Mouse (Mus musculus) stomach, embryonic 15.5 days (tissue): ENCODE data around the gene Yipf3. TPM values are rescaled to one million over a fixed set of nuclear protein-coding genes. Genes with fewer than 3 reads are reported as not detected.

Experiments
- ATAC-seq: fragments of 200-750 bp; cut with Nextera tagmentation; 2 replicates; pipeline ENCODE4 v1.8.0; 2017; ENCODE audit warnings: low read depth, moderate number of reproducible peaks, moderate TSS enrichment; ENCODE audit not compliant: insufficient read depth, low FRiP score
- H3K27ac ChIP-seq: fragments of 300-500 bp; sonication (generic); 2 replicates; pipeline ENCODE4 v1.5.1; 2015; ENCODE audit warnings: mild to moderate bottlenecking, inconsistent platforms
- H3K27me3 ChIP-seq: fragments of 300-500 bp; sonication (generic); replicated peaks from 2 replicates; pipeline ENCODE4 v1.6.1; 2015; ENCODE audit warnings: inconsistent platforms
- H3K36me3 ChIP-seq: fragments of 300-500 bp; sonication (generic); 2 replicates; pipeline ENCODE4 v1.6.1; 2015; ENCODE audit warnings: inconsistent platforms
- H3K4me1 ChIP-seq: fragments of 300-500 bp; sonication (generic); 2 replicates; pipeline ENCODE4 v1.6.1; 2015; ENCODE audit warnings: inconsistent platforms
- H3K4me2 ChIP-seq: fragments of 300-500 bp; sonication (generic); 2 replicates; pipeline ENCODE4 v1.6.1; 2015; ENCODE audit warnings: mild to moderate bottlenecking, inconsistent platforms
- H3K4me3 ChIP-seq: fragments of 300-500 bp; sonication (generic); replicated peaks from 2 replicates; pipeline ENCODE4 v1.5.1; 2015; ENCODE audit warnings: inconsistent platforms
- H3K9ac ChIP-seq: fragments of 300-500 bp; sonication (generic); 2 replicates; pipeline ENCODE4 v1.6.1; 2015; ENCODE audit warnings: inconsistent platforms
- H3K9me3 ChIP-seq: fragments of 300-500 bp; sonication (generic); 2 replicates; pipeline ENCODE4 v1.6.1; 2016; ENCODE audit warnings: inconsistent platforms
- WGBS: fragments of 180-500 bp; shearing (Covaris S2); methylation state at CpG from one replicate; pipeline ENCODE4 v1.1.7; 2015; 5-methylcytosine and 5-hydroxymethylcytosine counted together
- polyA plus RNA-seq: library from polyadenylated mRNA; unstranded; fragments of >200 nt; fragmentation: Nextera tagmentation; extraction: Ambion mirVana; gene quantifications from 2 replicates; pipeline ENCODE4 v1.2.1, GENCODE M21; 2015

Yipf3 gene
- polyA plus RNA-seq, 1 experiment from 2014 or later, result 104 TPM

DNA sequence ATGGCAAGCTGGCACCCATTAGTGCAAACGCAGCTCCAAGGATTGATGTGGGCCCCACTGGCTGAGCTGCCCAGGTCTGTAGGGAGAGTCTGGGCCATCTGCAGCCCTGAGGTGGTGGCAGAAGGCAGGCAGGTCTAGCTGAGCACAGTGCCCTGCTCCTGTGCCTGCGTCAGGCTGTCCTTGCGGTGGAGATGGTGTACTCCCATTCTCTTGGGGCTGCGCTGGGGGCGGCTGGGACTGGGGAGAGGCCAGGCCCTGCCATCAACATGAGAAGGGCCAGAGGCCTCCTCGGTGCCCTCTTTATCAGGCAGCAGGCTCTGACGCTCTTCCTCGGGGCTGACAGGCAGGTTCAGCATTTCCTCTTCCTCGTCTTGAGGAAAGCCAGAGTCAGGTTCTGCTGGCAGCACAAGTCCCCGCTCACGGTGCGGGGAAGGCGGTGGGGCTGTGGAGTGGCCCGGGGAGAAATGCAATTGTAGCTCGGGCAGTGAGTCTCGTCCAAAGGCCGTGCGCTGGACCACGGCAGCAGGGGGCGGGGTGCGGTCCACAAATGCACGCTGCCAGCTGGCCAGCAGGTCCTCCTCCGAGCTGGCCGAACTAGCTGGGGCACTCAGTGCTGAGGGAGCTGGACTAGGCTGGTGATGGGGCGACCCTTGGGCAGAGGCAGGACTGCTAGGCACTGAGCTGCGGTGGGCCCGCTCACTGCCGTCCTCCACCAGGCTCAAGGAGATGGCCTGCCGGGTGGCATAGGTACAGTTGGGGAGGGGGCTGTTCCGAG lies 10.6 kb downstream of the Yipf3 start:
- H3K9ac ChIP-seq, result no peak overlapping the region
- H3K27ac ChIP-seq, result no peak overlapping the region
- 84% methylated on average over 30 of the region's 30 CpGs for WGBS
- no peak overlapping the region for H3K4me2 ChIP-seq
- H3K4me1 ChIP-seq, result peaks cover 6% of the 10 kb centered on the region
- H3K9me3 ChIP-seq, result no peaks in the 10 kb centered on the region
- peaks cover 63% of the 10 kb centered on the region for H3K36me3 ChIP-seq
- ATAC-seq, result no peak
- H3K4me3 ChIP-seq, result no peak overlapping the region
- peaks cover 15% of the 10 kb centered on the region for H3K27me3 ChIP-seq

DNA sequence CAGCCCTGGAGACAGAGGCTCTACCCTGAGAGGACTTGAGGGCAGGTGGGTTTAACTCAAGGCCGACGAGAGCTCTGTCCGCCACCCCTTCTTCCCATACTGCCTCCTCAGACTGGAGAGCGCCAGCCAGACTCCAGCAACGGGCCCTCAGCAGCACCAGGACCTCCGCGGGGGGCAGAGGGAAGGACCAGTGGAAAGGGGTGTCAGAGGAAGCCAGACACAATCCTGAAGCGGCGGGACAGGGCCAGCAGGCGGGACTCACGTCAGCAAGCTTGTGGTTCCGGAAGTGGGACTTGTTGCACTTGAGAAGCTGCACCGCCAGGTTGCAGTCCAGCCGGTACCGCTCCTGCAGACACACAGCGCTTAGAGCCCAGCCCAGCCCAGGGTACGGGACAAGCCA lies 11.8 kb downstream of the Yipf3 start:
- H3K9ac ChIP-seq, result no peak overlapping the region
- no peak overlapping the region for H3K4me3 ChIP-seq
- no peak for ATAC-seq
- H3K4me1 ChIP-seq, result no peaks in the 10 kb centered on the region
- H3K4me2 ChIP-seq, result no peak overlapping the region
- peaks cover 8% of the 10 kb centered on the region for H3K27me3 ChIP-seq
- H3K36me3 ChIP-seq, result peaks cover 72% of the 10 kb centered on the region
- WGBS, result 86% methylated on average over 17 of the region's 17 CpGs
- no peaks in the 10 kb centered on the region for H3K9me3 ChIP-seq
- no peak overlapping the region for H3K27ac ChIP-seq

GRCm38 (mm10) chr17:46262201-46262694 lies 14.4 kb downstream of the Yipf3 start:
- H3K4me2 ChIP-seq, result no peak overlapping the region
- 0 out of 2 replicates have a peak, but pooled peaks cover 9% of the 10 kb centered on the region for H3K4me1 ChIP-seq
- no peaks in the 10 kb centered on the region for H3K9me3 ChIP-seq
- H3K27me3 ChIP-seq, result no peaks in the 10 kb centered on the region
- H3K36me3 ChIP-seq, result peaks cover 63% of the 10 kb centered on the region
- ATAC-seq, result no peak
- no peak overlapping the region for H3K9ac ChIP-seq
- 87% methylated on average over 5 of the region's 5 CpGs for WGBS
- H3K4me3 ChIP-seq, result no peak overlapping the region
- no peak overlapping the region for H3K27ac ChIP-seq

DNA sequence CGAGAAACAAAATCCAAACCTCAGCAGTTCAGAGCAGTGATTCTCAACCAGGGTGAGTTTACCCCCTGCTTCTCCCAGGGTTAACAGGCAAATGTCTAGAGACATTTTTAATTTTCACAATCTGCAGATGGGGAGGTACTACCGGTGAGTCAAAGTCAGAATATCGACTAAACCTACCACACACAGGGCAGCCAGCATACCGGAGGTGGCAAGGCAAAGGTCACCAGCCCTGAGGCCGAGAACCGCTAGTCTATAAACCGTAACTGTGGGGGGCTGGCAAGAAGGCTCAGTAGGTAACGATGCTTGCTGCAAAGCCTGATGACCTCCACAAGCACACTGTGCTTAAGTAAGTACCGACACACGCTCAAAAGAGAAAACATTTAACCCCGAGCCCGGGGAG lies 17.6 kb downstream of the Yipf3 start:
- Histone ChIP-seq H3K27me3 (no peaks in the 10 kb centered on the region), H3K9ac (no peak overlapping the region), H3K36me3 (peaks cover 39% of the 10 kb centered on the region), H3K4me3 (no peak overlapping the region), H3K27ac (no peak overlapping the region; the same call in 1 of the 2 replicates), H3K4me2 (no peak overlapping the region), H3K4me1 (peaks cover 21% of the 10 kb centered on the region), H3K9me3 (no peaks in the 10 kb centered on the region)
- 87% methylated on average over 12 of the region's 12 CpGs for WGBS
- no peak for ATAC-seq

GRCm38 (mm10) chr17:46265918-46266618 lies 18.2 kb downstream of the Yipf3 start:
- Histone ChIP-seq H3K4me1 (peaks cover 22% of the 10 kb centered on the region), H3K4me2 (no peak overlapping the region), H3K27ac (peak overlapping the region; percentile 70; the same call in 1 of the 2 replicates), H3K36me3 (peaks cover 37% of the 10 kb centered on the region), H3K4me3 (no peak overlapping the region), H3K9me3 (no peaks in the 10 kb centered on the region), H3K27me3 (no peaks in the 10 kb centered on the region), H3K9ac (no peak overlapping the region)
- 25% methylated on average over 14 of the region's 14 CpGs for WGBS
- ATAC-seq, result peak; percentile 62

- Histone ChIP-seq H3K9ac (no peak overlapping the region), H3K4me3 (no peak overlapping the region), H3K27ac (peak overlapping the region; percentile 70), H3K4me1 (peaks cover 22% of the 10 kb centered on the region), H3K4me2 (no peak overlapping the region), H3K9me3 (no peaks in the 10 kb centered on the region), H3K36me3 (peaks cover 35% of the 10 kb centered on the region), H3K27me3 (no peaks in the 10 kb centered on the region)
- whole genome bisulfite sequencing, result 49% methylated on average over 6 of the region's 6 CpGs
- ATAC-seq, result no peak
Measured at GRCm38 (mm10) chr17:46266986-46267385, 19.1 kb downstream of the Yipf3 start.

- Histone ChIP-seq H3K36me3 (peaks cover 31% of the 10 kb centered on the region), H3K9ac (no peak overlapping the region), H3K27me3 (no peaks in the 10 kb centered on the region), H3K4me3 (no peak overlapping the region), H3K4me2 (no peak overlapping the region), H3K9me3 (no peaks in the 10 kb centered on the region), H3K27ac (no peak overlapping the region), H3K4me1 (peaks cover 22% of the 10 kb centered on the region)
- no peak for ATAC-seq
- WGBS, result 79% methylated on average over 7 of the region's 7 CpGs
Measured at GRCm38 (mm10) chr17:46267511-46267910, 19.6 kb downstream of the Yipf3 start.

DNA sequence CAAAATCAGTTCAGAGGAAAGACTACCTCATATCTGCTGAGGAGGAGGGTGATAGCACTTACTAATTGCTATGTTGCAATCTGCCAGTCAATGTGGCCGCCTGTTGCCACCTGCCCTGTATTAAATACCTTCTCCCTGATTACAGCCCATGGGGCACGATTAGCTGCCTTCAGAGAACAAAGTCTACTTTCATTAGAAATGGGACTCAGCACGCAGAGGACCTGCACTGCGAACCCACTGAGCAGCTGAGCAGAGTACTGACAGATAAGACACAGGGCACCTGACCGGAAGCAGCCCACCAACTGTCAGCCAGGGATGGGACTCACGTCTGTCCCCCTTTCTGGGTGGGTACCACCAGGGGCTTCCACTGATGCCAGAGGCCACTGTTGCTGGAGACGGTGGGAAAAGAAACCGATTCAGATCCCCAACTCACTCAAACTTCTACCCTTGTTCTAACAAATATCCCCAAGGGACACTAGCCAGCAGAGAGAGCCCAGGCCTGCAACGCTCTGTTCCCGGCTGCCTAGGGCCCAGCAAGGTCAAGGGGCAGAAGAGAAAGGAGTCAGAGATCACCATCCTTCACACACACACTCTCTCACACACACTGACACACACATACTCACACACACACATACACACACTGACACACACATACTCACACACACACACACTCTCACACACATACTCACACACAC lies 20.3 kb downstream of the Yipf3 start:
- H3K9me3 ChIP-seq, result no peaks in the 10 kb centered on the region
- peaks cover 24% of the 10 kb centered on the region for H3K36me3 ChIP-seq
- H3K27me3 ChIP-seq, result no peaks in the 10 kb centered on the region
- H3K9ac ChIP-seq, result no peak overlapping the region
- peaks cover 22% of the 10 kb centered on the region for H3K4me1 ChIP-seq
- 0 out of 2 replicates have a peak overlapping the region, but pooled peaks have one; percentile 6 for H3K27ac ChIP-seq
- WGBS, result 65% methylated on average over 10 of the region's 10 CpGs
- no peak; the same call in 1 of the 2 replicates for ATAC-seq
- no peak overlapping the region for H3K4me2 ChIP-seq
- no peak overlapping the region for H3K4me3 ChIP-seq

GRCm38 (mm10) chr17:46269771-46270534 lies 22.1 kb downstream of the Yipf3 start:
- H3K4me2 ChIP-seq, result no peak overlapping the region
- peaks cover 20% of the 10 kb centered on the region; the same call in 1 of the 2 replicates for H3K36me3 ChIP-seq
- ATAC-seq, result no peak
- peak overlapping the region; percentile 48 for H3K27ac ChIP-seq
- peaks cover 22% of the 10 kb centered on the region for H3K4me1 ChIP-seq
- WGBS, result 67% methylated on average over 19 of the region's 19 CpGs
- H3K9ac ChIP-seq, result no peak overlapping the region
- H3K27me3 ChIP-seq, result no peaks in the 10 kb centered on the region
- no peak overlapping the region for H3K4me3 ChIP-seq
- no peaks in the 10 kb centered on the region for H3K9me3 ChIP-seq

GRCm38 (mm10) chr17:46272058-46272457 lies 24.2 kb downstream of the Yipf3 start:
- no peak overlapping the region for H3K27ac ChIP-seq
- H3K4me2 ChIP-seq, result no peak overlapping the region
- no peaks in the 10 kb centered on the region for H3K27me3 ChIP-seq
- no peaks in the 10 kb centered on the region for H3K9me3 ChIP-seq
- WGBS, result 91% methylated on average over 2 of the region's 2 CpGs
- H3K9ac ChIP-seq, result no peak overlapping the region
- peaks cover 13% of the 10 kb centered on the region for H3K4me1 ChIP-seq
- ATAC-seq, result no peak
- no peak overlapping the region for H3K4me3 ChIP-seq
- H3K36me3 ChIP-seq, result 0 out of 2 replicates have a peak, but pooled peaks cover 20% of the 10 kb centered on the region

- WGBS, result 85% methylated on average over 5 of the region's 5 CpGs
- Histone ChIP-seq H3K36me3 (0 out of 2 replicates have a peak, but pooled peaks cover 20% of the 10 kb centered on the region), H3K9ac (no peak overlapping the region), H3K27me3 (no peaks in the 10 kb centered on the region), H3K4me2 (no peak overlapping the region), H3K9me3 (no peaks in the 10 kb centered on the region), H3K27ac (no peak overlapping the region), H3K4me1 (peaks cover 13% of the 10 kb centered on the region), H3K4me3 (no peak overlapping the region)
- ATAC-seq, result no peak
Measured at GRCm38 (mm10) chr17:46272675-46273074, 24.8 kb downstream of the Yipf3 start.
